Mouse (Mus musculus): ENCODE results near the gene Samhd1. TPM values are rescaled to one million over a fixed set of nuclear protein-coding genes. Genes with fewer than 3 reads are reported as not detected.

The Samhd1 gene
- polyA plus RNA-seq, 1 experiment from 2014 or later: 12.0 TPM

- Histone ChIP-seq H3K4me1 (replicated peaks) (peaks cover 10% of the 10 kb centered on the region), H3K4me3 (no peak within 1 kb of the TSS), H3K36me3 (no peaks in the 10 kb centered on the region), H3K4me2 (no peak within 1 kb of the TSS), H3K27me3 (no peaks in the 10 kb centered on the region), H3K9ac (no peak within 1 kb of the TSS), H3K27ac (replicated peaks) (no peak within 1 kb of the TSS), H3K9me3 (no peaks in the 10 kb centered on the region)
- ATAC-seq (ENCODE audit: low read depth): no peak
- 88% methylated on average over 8 of the region's 8 CpGs for WGBS
Measured at GRCm38 (mm10) chr2:157086796-157087195, 48.3 kb downstream of the Samhd1 start, which contains the start of gene Tldc2. Tldc2 (plus strand) TSS chr2:157087055.

- Histone ChIP-seq H3K27me3 (no peaks in the 10 kb centered on the region), H3K36me3 (no peaks in the 10 kb centered on the region), H3K9me3 (no peaks in the 10 kb centered on the region), H3K9ac (no peak overlapping the region), H3K27ac (replicated peaks) (no peak overlapping the region), H3K4me2 (no peak overlapping the region), H3K4me1 (replicated peaks) (peaks cover 11% of the 10 kb centered on the region), H3K4me3 (no peak overlapping the region)
- WGBS: 81% methylated on average over 7 of the region's 7 CpGs
- ATAC-seq (ENCODE audit: low read depth): no peak
Measured at GRCm38 (mm10) chr2:157084831-157085585, 50.1 kb downstream of the Samhd1 start.

GRCm38 (mm10) chr2:157081960-157082359 lies 53.1 kb downstream of the Samhd1 start:
- H3K4me1 ChIP-seq (replicated peaks): peaks cover 25% of the 10 kb centered on the region
- no peak overlapping the region for H3K4me3 ChIP-seq
- H3K9ac ChIP-seq: no peak overlapping the region
- H3K9me3 ChIP-seq: no peaks in the 10 kb centered on the region
- H3K36me3 ChIP-seq: no peaks in the 10 kb centered on the region
- H3K4me2 ChIP-seq: no peak overlapping the region
- no peak for ATAC-seq (ENCODE audit: low read depth)
- H3K27me3 ChIP-seq: no peaks in the 10 kb centered on the region
- WGBS: 26% methylated on average over 7 of the region's 7 CpGs
- H3K27ac ChIP-seq (replicated peaks): no peak overlapping the region

- no peaks in the 10 kb centered on the region for H3K36me3 ChIP-seq
- WGBS: 95% methylated on average over 8 of the region's 8 CpGs
- no peak for ATAC-seq (ENCODE audit: low read depth)
Measured at GRCm38 (mm10) chr2:157081331-157081730, 53.7 kb downstream of the Samhd1 start.

GRCm38 (mm10) chr2:157079701-157080180 lies 55.3 kb downstream of the Samhd1 start:
- Histone ChIP-seq H3K4me3 (peak overlapping the region; percentile 98), H3K4me1 (replicated peaks) (peaks cover 47% of the 10 kb centered on the region), H3K9ac (peak overlapping the region; percentile 100), H3K27ac (replicated peaks) (peak overlapping the region; percentile 99), H3K36me3 (no peaks in the 10 kb centered on the region), H3K27me3 (no peaks in the 10 kb centered on the region), H3K4me2 (peak overlapping the region; percentile 100), H3K9me3 (no peaks in the 10 kb centered on the region)
- peak; percentile 0; the same call in 1 of the 2 replicates for ATAC-seq (ENCODE audit: low read depth)
- 4% methylated on average over 16 of the region's 16 CpGs for WGBS

More at GRCm38 (mm10) chr2:157081331-157081730, 53.7 kb downstream of the Samhd1 start:
- Histone ChIP-seq H3K4me1 (replicated peaks) (peaks cover 31% of the 10 kb centered on the region), H3K9ac (no peak overlapping the region), H3K9me3 (no peaks in the 10 kb centered on the region), H3K27me3 (no peaks in the 10 kb centered on the region), H3K4me2 (no peak overlapping the region), H3K27ac (replicated peaks) (no peak overlapping the region), H3K4me3 (no peak overlapping the region)

GRCm38 (mm10) chr2:157078793-157079700 lies 56.0 kb downstream of the Samhd1 start, which contains the start of gene Soga1:
Soga1 (minus strand) TSS chr2:157079254.
- no peaks in the 10 kb centered on the region for H3K36me3 ChIP-seq
- H3K27me3 ChIP-seq: no peaks in the 10 kb centered on the region
- H3K4me3 ChIP-seq: peak within 1 kb of the TSS; percentile 98
- H3K27ac ChIP-seq (replicated peaks): peak within 1 kb of the TSS; percentile 99
- H3K9ac ChIP-seq: peak within 1 kb of the TSS; percentile 100
- peak; percentile 89 for ATAC-seq (ENCODE audit: low read depth)
- peaks cover 54% of the 10 kb centered on the region for H3K4me1 ChIP-seq (replicated peaks)
- under 1% methylated on average over 126 of the region's 136 CpGs for WGBS
- H3K9me3 ChIP-seq: no peaks in the 10 kb centered on the region
- peak within 1 kb of the TSS; percentile 100 for H3K4me2 ChIP-seq

GRCm38 (mm10) chr2:157078059-157078792 lies 56.8 kb downstream of the Samhd1 start:
- Histone ChIP-seq H3K27ac (replicated peaks) (peak overlapping the region; percentile 99), H3K9me3 (no peaks in the 10 kb centered on the region), H3K9ac (peak overlapping the region; percentile 100), H3K36me3 (peaks cover 3% of the 10 kb centered on the region; the same call in 1 of the 2 replicates), H3K4me3 (peak overlapping the region; percentile 98), H3K4me1 (replicated peaks) (peaks cover 62% of the 10 kb centered on the region), H3K27me3 (no peaks in the 10 kb centered on the region), H3K4me2 (peak overlapping the region; percentile 100)
- WGBS: under 1% methylated on average over 71 of the region's 79 CpGs
- ATAC-seq (ENCODE audit: low read depth): peak; percentile 24

- Histone ChIP-seq H3K9me3 (no peaks in the 10 kb centered on the region), H3K4me2 (peak overlapping the region; percentile 100), H3K27ac (replicated peaks) (peak overlapping the region; percentile 99), H3K4me3 (peak overlapping the region; percentile 98), H3K4me1 (replicated peaks) (peaks cover 68% of the 10 kb centered on the region), H3K9ac (peak overlapping the region; percentile 100), H3K36me3 (peaks cover 9% of the 10 kb centered on the region; the same call in 1 of the 2 replicates), H3K27me3 (no peaks in the 10 kb centered on the region)
- 3% methylated on average over 15 of the region's 15 CpGs for WGBS
- no peak for ATAC-seq (ENCODE audit: low read depth)
Measured at GRCm38 (mm10) chr2:157077641-157078058, 57.4 kb downstream of the Samhd1 start.

- WGBS: 11% methylated on average over 5 of the region's 5 CpGs
- peaks cover 13% of the 10 kb centered on the region; the same call in 1 of the 2 replicates for H3K36me3 ChIP-seq
- ATAC-seq (ENCODE audit: low read depth): no peak
- H3K4me1 ChIP-seq (replicated peaks): peaks cover 68% of the 10 kb centered on the region
- peak overlapping the region; percentile 100 for H3K4me2 ChIP-seq
- H3K4me3 ChIP-seq: peak overlapping the region; percentile 98
- H3K9ac ChIP-seq: peak overlapping the region; percentile 100
- H3K27me3 ChIP-seq: no peaks in the 10 kb centered on the region
- H3K27ac ChIP-seq (replicated peaks): peak overlapping the region; percentile 99
- no peaks in the 10 kb centered on the region for H3K9me3 ChIP-seq
Measured at GRCm38 (mm10) chr2:157077160-157077559, 57.9 kb downstream of the Samhd1 start.

GRCm38 (mm10) chr2:157076585-157076984 lies 58.5 kb downstream of the Samhd1 start:
- H3K36me3 ChIP-seq: peaks cover 13% of the 10 kb centered on the region; the same call in 1 of the 2 replicates
- ATAC-seq (ENCODE audit: low read depth): no peak
- peak overlapping the region; percentile 98 for H3K4me3 ChIP-seq
- H3K9me3 ChIP-seq: no peaks in the 10 kb centered on the region
- WGBS: 85% methylated on average over 7 of the region's 7 CpGs
- H3K4me2 ChIP-seq: peak overlapping the region; percentile 100
- H3K4me1 ChIP-seq (replicated peaks): peaks cover 69% of the 10 kb centered on the region
- H3K27ac ChIP-seq (replicated peaks): no peak overlapping the region
- peak overlapping the region; percentile 100 for H3K9ac ChIP-seq
- H3K27me3 ChIP-seq: no peaks in the 10 kb centered on the region

- peaks cover 13% of the 10 kb centered on the region; the same call in 1 of the 2 replicates for H3K36me3 ChIP-seq
- H3K4me3 ChIP-seq: peak overlapping the region; percentile 98
- no peaks in the 10 kb centered on the region for H3K9me3 ChIP-seq
- H3K4me2 ChIP-seq: peak overlapping the region; percentile 100
- no peak for ATAC-seq (ENCODE audit: low read depth)
- WGBS: 70% methylated on average over 3 of the region's 3 CpGs
- peaks cover 78% of the 10 kb centered on the region for H3K4me1 ChIP-seq (replicated peaks)
- no peak overlapping the region for H3K27ac ChIP-seq (replicated peaks)
- no peaks in the 10 kb centered on the region for H3K27me3 ChIP-seq
- peak overlapping the region; percentile 100 for H3K9ac ChIP-seq
Measured at GRCm38 (mm10) chr2:157075685-157076084, 59.4 kb downstream of the Samhd1 start.

Data from neural tube, embryonic 13.5 days (tissue).